Mouse (Mus musculus) intestine, postnatal 0 days (tissue): ENCODE measurements around the gene Epha2. TPM values are rescaled to one million over a fixed set of nuclear protein-coding genes. Genes with fewer than 3 reads are reported as not detected.

Experiments used
- ATAC-seq: fragments of 200-750 bp; cut with Nextera tagmentation; 2 replicates; pipeline ENCODE4 v1.8.0; 2017; ENCODE audit warnings: mild to moderate bottlenecking, moderate TSS enrichment, moderate library complexity
- H3K27ac ChIP-seq: fragments of 300-500 bp; sonication (generic); 2 replicates; pipeline ENCODE4 v1.5.1; 2014; ENCODE audit warnings: mild to moderate bottlenecking, low read depth, low read length, moderate library complexity
- H3K27me3 ChIP-seq: fragments of 300-500 bp; sonication (generic); replicated peaks from 2 replicates; pipeline ENCODE4 v1.6.1; 2014; ENCODE audit warnings: low read length, mixed read lengths; ENCODE audit not compliant: control insufficient read depth, insufficient read depth
- H3K36me3 ChIP-seq: fragments of 300-500 bp; sonication (generic); 2 replicates; pipeline ENCODE4 v1.6.1; 2014; ENCODE audit warnings: mild to moderate bottlenecking, moderate library complexity; ENCODE audit not compliant: control insufficient read depth, insufficient read depth
- H3K4me1 ChIP-seq: fragments of 300-500 bp; sonication (generic); replicated peaks from 2 replicates; pipeline ENCODE4 v1.6.1; 2014; ENCODE audit warnings: antibody characterized with exemption, low read length, mixed read lengths; ENCODE audit not compliant: control insufficient read depth, insufficient read depth
- H3K4me2 ChIP-seq: fragments of 300-500 bp; sonication (generic); replicated peaks from 2 replicates; pipeline ENCODE4 v1.6.1; 2014; ENCODE audit warnings: low read depth, mild to moderate bottlenecking, moderate library complexity
- H3K4me3 ChIP-seq: fragments of 300-500 bp; sonication (generic); 2 replicates; pipeline ENCODE4 v1.5.1; 2014; ENCODE audit warnings: low read depth, low read length
- H3K9ac ChIP-seq: fragments of 300-500 bp; sonication (generic); 2 replicates; pipeline ENCODE4 v1.6.1; 2014; ENCODE audit warnings: mild to moderate bottlenecking, low read depth, low read length
- H3K9me3 ChIP-seq: fragments of 300-500 bp; sonication (generic); 2 replicates; pipeline ENCODE4 v1.6.1; 2016; ENCODE audit warnings: mixed run types; ENCODE audit not compliant: control insufficient read depth
- CTCF ChIP-seq: sonication (generic); IDR thresholded peaks from 2 replicates; pipeline ENCODE4 v1.5.1; 2016; ENCODE audit warnings: low read depth, mild to moderate bottlenecking, control low read depth, antibody characterized with exemption, moderate library complexity
- whole genome bisulfite sequencing: fragments of 180-500 bp; shearing (Covaris S2); extraction: QIAGEN DNeasy Blood & Tissue Kit; methylation state at CpG from one replicate; pipeline ENCODE4 v1.1.7; 2014; 5-methylcytosine and 5-hydroxymethylcytosine counted together
- polyA plus RNA-seq: library from polyadenylated mRNA; unstranded; fragments of >200 nt; fragmentation: Nextera tagmentation; extraction: Ambion mirVana; gene quantifications from 2 replicates; pipeline ENCODE4 v1.2.1, GENCODE M21; 2015

Epha2 gene
- polyA plus RNA-seq, 1 experiment from 2014 or later, result 5.6 TPM

DNA sequence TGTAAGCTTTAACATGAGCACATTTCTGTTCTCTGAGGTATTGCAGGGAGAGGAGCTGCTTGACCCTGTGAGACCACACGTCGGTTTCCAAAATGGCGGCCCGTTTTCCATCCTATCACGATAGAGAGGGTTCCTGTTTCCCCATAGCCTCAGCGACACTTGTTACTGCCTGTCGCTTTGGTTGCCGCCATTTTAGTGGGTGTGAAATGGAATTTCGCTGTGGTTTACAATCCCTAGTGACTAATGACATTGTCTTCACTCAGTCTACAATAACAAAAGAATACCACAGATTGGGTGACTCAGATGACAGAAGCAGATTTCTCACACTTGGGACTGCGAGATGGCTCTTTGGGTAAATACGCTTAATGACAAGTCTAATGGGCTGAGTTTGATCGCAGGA, 44.2 kb downstream of the Epha2 start:
- Histone ChIP-seq H3K4me3 (no peak overlapping the region), H3K36me3 (no peaks in the 10 kb centered on the region), H3K9ac (no peak overlapping the region), H3K4me2 (no peak overlapping the region), H3K4me1 (peaks cover 5% of the 10 kb centered on the region), H3K27ac (no peak overlapping the region), H3K9me3 (no peaks in the 10 kb centered on the region), H3K27me3 (no peaks in the 10 kb centered on the region)
- 90% methylated on average over 12 of the region's 12 CpGs for whole genome bisulfite sequencing
- TF ChIP-seq CTCF, result no peak
- ATAC-seq, result no peak

- no peak overlapping the region for H3K9ac ChIP-seq
- H3K36me3 ChIP-seq, result no peaks in the 10 kb centered on the region
- TF ChIP-seq CTCF, result no peak
- peak; percentile 94 for ATAC-seq
- H3K9me3 ChIP-seq, result no peaks in the 10 kb centered on the region
- H3K27me3 ChIP-seq, result no peaks in the 10 kb centered on the region
- H3K4me2 ChIP-seq, result no peak overlapping the region
- WGBS, result 20% methylated on average over 8 of the region's 8 CpGs
- no peak overlapping the region for H3K4me3 ChIP-seq
- peaks cover 5% of the 10 kb centered on the region for H3K4me1 ChIP-seq
- H3K27ac ChIP-seq, result peak overlapping the region; percentile 77; the same call in 1 of the 2 replicates
Measured at GRCm38 (mm10) chr4:141347365-141347797, 46.3 kb downstream of the Epha2 start.

GRCm38 (mm10) chr4:141348616-141349015, 47.6 kb downstream of the Epha2 start:
- Histone ChIP-seq H3K4me3 (no peak overlapping the region), H3K9ac (no peak overlapping the region), H3K4me1 (peaks cover 11% of the 10 kb centered on the region), H3K4me2 (no peak overlapping the region), H3K27me3 (no peaks in the 10 kb centered on the region), H3K27ac (no peak overlapping the region), H3K9me3 (no peaks in the 10 kb centered on the region), H3K36me3 (no peaks in the 10 kb centered on the region)
- WGBS, result 80% methylated on average over 11 of the region's 11 CpGs
- ATAC-seq, result no peak
- TF ChIP-seq CTCF, result no peak

- TF ChIP-seq CTCF, result no peak
- Histone ChIP-seq H3K27me3 (no peaks in the 10 kb centered on the region), H3K9ac (no peak overlapping the region), H3K4me2 (no peak overlapping the region), H3K27ac (no peak overlapping the region), H3K9me3 (no peaks in the 10 kb centered on the region), H3K36me3 (no peaks in the 10 kb centered on the region), H3K4me3 (no peak overlapping the region), H3K4me1 (peaks cover 14% of the 10 kb centered on the region)
- ATAC-seq, result no peak
- 71% methylated on average over 12 of the region's 12 CpGs for WGBS
Measured at GRCm38 (mm10) chr4:141350015-141350414, 49.0 kb downstream of the Epha2 start.

- no peak overlapping the region for H3K27ac ChIP-seq
Measured at GRCm38 (mm10) chr4:141351972-141352371, 50.9 kb downstream of the Epha2 start.

GRCm38 (mm10) chr4:141352986-141353385, 51.9 kb downstream of the Epha2 start:
- Histone ChIP-seq H3K4me1 (peaks cover 11% of the 10 kb centered on the region), H3K4me2 (no peak overlapping the region), H3K27me3 (no peaks in the 10 kb centered on the region), H3K27ac (no peak overlapping the region), H3K36me3 (no peaks in the 10 kb centered on the region), H3K9ac (no peak overlapping the region), H3K9me3 (no peaks in the 10 kb centered on the region), H3K4me3 (no peak overlapping the region)
- no peak for TF ChIP-seq CTCF
- 86% methylated on average over 5 of the region's 5 CpGs for WGBS
- no peak for ATAC-seq

More at GRCm38 (mm10) chr4:141351972-141352371, 50.9 kb downstream of the Epha2 start:
- Histone ChIP-seq H3K4me2 (no peak overlapping the region), H3K4me3 (no peak overlapping the region), H3K4me1 (peaks cover 14% of the 10 kb centered on the region), H3K9ac (no peak overlapping the region), H3K27me3 (no peaks in the 10 kb centered on the region), H3K36me3 (no peaks in the 10 kb centered on the region), H3K9me3 (no peaks in the 10 kb centered on the region)
- no peak for TF ChIP-seq CTCF
- no peak for ATAC-seq
- WGBS, result 49% methylated on average over 7 of the region's 7 CpGs

GRCm38 (mm10) chr4:141353868-141354267, 52.8 kb downstream of the Epha2 start:
- Histone ChIP-seq H3K9me3 (no peaks in the 10 kb centered on the region), H3K9ac (no peak overlapping the region), H3K4me3 (no peak overlapping the region), H3K4me2 (no peak overlapping the region), H3K36me3 (no peaks in the 10 kb centered on the region), H3K4me1 (0 out of 2 replicates have a peak, but pooled peaks cover 8% of the 10 kb centered on the region), H3K27ac (peak overlapping the region; percentile 3; the same call in 1 of the 2 replicates), H3K27me3 (no peaks in the 10 kb centered on the region)
- 0 out of 2 replicates have a peak, but pooled peaks have one; percentile 15 for TF ChIP-seq CTCF
- 36% methylated on average over 8 of the region's 8 CpGs for WGBS
- peak; percentile 55 for ATAC-seq
